Mouse (Mus musculus) stomach, postnatal 0 days (tissue): ENCODE results near the gene Stk35. TPM values are rescaled to one million over a fixed set of nuclear protein-coding genes. Genes with fewer than 3 reads are reported as not detected.

Experiments used
- ATAC-seq: fragments of 200-750 bp; cut with Nextera tagmentation; 2 replicates; pipeline ENCODE4 v1.8.0; 2017; ENCODE audit not compliant: low FRiP score, low TSS enrichment
- DNase-seq: peaks from one replicate; pipeline ENCODE4 v3.0.0-alpha.2; 2016; ENCODE audit warnings: low spot score
- H3K27ac ChIP-seq: fragments of 300-500 bp; sonication (generic); replicated peaks from 2 replicates; pipeline ENCODE4 v1.5.1; 2014; ENCODE audit warnings: mild to moderate bottlenecking, control low read depth
- H3K27me3 ChIP-seq: fragments of 300-500 bp; sonication (generic); 2 replicates; pipeline ENCODE4 v1.6.1; 2014; ENCODE audit warnings: low read length; ENCODE audit not compliant: control insufficient read depth, insufficient read depth
- H3K36me3 ChIP-seq: fragments of 300-500 bp; sonication (generic); 2 replicates; pipeline ENCODE4 v1.6.1; 2014; ENCODE audit warnings: low read length, mixed read lengths; ENCODE audit not compliant: control insufficient read depth, insufficient read depth
- H3K4me1 ChIP-seq: fragments of 300-500 bp; sonication (generic); replicated peaks from 2 replicates; pipeline ENCODE4 v1.6.1; 2014; ENCODE audit warnings: antibody characterized with exemption; ENCODE audit not compliant: control insufficient read depth, insufficient read depth
- H3K4me2 ChIP-seq: fragments of 300-500 bp; sonication (generic); replicated peaks from 2 replicates; pipeline ENCODE4 v1.6.1; 2014; ENCODE audit warnings: low read depth, mild to moderate bottlenecking, control low read depth, moderate library complexity
- H3K4me3 ChIP-seq: fragments of 300-500 bp; sonication (generic); 2 replicates; pipeline ENCODE4 v1.5.1; 2014; ENCODE audit warnings: low read depth, low read length, control low read depth
- H3K9ac ChIP-seq: fragments of 300-500 bp; sonication (generic); 2 replicates; pipeline ENCODE4 v1.6.1; 2014; ENCODE audit warnings: mild to moderate bottlenecking, low read length, control low read depth, mixed read lengths
- H3K9me3 ChIP-seq: fragments of 300-500 bp; sonication (generic); 2 replicates; pipeline ENCODE4 v1.6.1; 2016; ENCODE audit warnings: low read length; ENCODE audit not compliant: control insufficient read depth
- CTCF ChIP-seq: IDR thresholded peaks from 2 replicates; pipeline ENCODE4 v1.5.1; 2016; ENCODE audit warnings: antibody characterized with exemption, low read depth, mild to moderate bottlenecking, moderate library complexity
- EP300 ChIP-seq: optimal IDR thresholded peaks from 2 replicates; pipeline ENCODE3; 2016; ENCODE audit warnings: antibody characterized with exemption
- WGBS: fragments of 180-500 bp; shearing (Covaris S2); extraction: QIAGEN DNeasy Blood & Tissue Kit; methylation state at CpG from one replicate; pipeline ENCODE4 v1.1.7; 2014; 5-methylcytosine and 5-hydroxymethylcytosine counted together
- polyA plus RNA-seq: library from polyadenylated mRNA; unstranded; fragments of >200 nt; fragmentation: Nextera tagmentation; extraction: Ambion mirVana; gene quantifications from 2 replicates; pipeline ENCODE4 v1.2.1, GENCODE M21; 2015

The Stk35 gene
- 5.7 and 5.8 TPM in 2 replicates for polyA plus RNA-seq

DNA sequence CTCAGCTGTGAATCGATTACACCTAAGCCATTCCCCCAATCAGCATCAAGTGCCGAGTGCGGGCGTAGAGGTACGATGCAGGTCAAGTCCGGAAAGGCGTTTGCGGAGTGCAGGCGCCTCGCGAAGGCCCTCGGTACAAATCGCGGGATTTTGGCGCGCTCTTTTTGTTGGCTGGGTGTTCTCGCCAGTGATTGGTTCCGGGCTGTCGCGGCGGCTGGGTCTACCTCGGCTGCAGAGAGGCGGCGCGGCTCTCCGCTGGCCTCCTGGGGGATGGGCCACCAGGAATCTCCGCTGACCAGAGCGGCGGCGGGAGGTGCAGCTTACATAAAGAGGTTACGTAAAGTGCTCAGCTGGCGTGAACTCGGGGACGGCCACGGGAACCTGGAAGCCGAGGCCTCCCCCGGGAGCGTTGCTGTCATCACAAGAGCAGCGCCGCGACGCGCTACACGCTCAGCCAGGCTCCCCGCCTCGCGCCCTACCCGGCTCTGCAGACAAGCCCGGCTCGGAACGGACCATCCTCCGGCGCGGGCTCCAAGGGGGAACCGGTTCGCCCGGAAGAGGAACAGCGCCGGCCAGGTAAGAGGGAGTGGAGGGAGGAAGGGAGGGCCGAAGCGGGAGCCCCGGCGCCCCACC, at the start of gene Stk35:
Gene Stk35 (plus strand): TSS at position 247 of the 633 bp plus-strand sequence.
- TF ChIP-seq CTCF (peak; percentile 61), EP300 (no peak)
- Histone ChIP-seq H3K4me2 (peak within 1 kb of the TSS; percentile 89), H3K9ac (peak within 1 kb of the TSS; percentile 93), H3K4me3 (peak within 1 kb of the TSS; percentile 91), H3K4me1 (0 out of 2 replicates have a peak, but pooled peaks cover 12% of the 10 kb centered on the region), H3K27ac (peak within 1 kb of the TSS; percentile 98), H3K9me3 (no peaks in the 10 kb centered on the region), H3K27me3 (no peaks in the 10 kb centered on the region), H3K36me3 (no peaks in the 10 kb centered on the region)
- peak; percentile 94 for ATAC-seq
- peak; percentile 92 for DNase-seq
- WGBS: under 1% methylated on average over 60 of the region's 63 CpGs

DNA sequence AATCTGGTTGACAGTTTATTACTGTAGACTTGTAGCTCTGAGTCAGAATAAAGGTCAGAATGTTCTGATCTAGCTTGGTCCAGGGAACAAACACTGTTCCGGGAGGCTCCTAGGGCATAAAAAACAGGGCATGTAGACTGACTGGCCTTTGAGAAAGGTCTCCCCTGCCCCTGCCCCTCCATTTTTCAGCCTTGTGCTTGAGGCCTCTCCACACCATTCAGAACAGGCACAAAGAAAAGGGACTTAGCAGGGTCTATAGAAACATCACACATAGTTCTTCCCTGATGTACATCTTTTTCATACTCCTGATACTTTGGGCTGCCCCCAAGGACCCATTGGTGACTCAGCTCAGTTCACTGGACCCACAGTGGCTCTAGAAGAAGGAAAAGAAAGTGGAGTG, 18.3 kb upstream of the Stk35 start:
- Histone ChIP-seq H3K4me1 (no peaks in the 10 kb centered on the region), H3K36me3 (no peaks in the 10 kb centered on the region), H3K9me3 (no peaks in the 10 kb centered on the region), H3K27me3 (no peaks in the 10 kb centered on the region), H3K9ac (no peak overlapping the region), H3K4me2 (no peak overlapping the region), H3K27ac (no peak overlapping the region), H3K4me3 (no peak overlapping the region)
- DNase-seq (no peak), ATAC-seq (no peak)
- TF ChIP-seq EP300 (no peak), CTCF (no peak)
- WGBS: 67% methylated on average over 1 of the region's 1 CpGs

DNA sequence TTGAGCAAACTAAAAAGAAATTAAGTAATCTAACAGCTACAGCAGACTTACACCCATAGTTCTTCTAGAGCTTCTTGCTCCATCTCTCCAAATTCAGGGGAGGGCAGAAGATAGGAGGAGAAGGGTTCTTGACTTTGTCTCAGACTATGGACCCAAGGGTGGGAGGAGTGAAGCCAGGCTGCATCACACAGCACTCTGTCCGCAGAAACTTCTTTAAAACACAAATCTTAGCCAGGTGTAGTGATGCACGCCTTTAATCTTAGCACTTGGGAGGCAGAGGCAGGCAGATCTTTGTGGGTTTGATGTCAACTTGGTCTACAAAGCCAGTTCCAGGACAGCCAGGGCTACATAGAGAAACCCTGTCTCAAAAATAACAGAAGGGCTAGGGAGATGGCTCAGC, 3.8 kb upstream of the Stk35 start:
- DNase-seq: no peak
- no peak for ATAC-seq
- Histone ChIP-seq H3K9me3 (peaks cover 5% of the 10 kb centered on the region; the same call in 1 of the 2 replicates), H3K9ac (no peak overlapping the region), H3K4me3 (no peak overlapping the region), H3K27ac (no peak overlapping the region), H3K36me3 (no peaks in the 10 kb centered on the region), H3K4me1 (0 out of 2 replicates have a peak, but pooled peaks cover 3% of the 10 kb centered on the region), H3K4me2 (no peak overlapping the region), H3K27me3 (no peaks in the 10 kb centered on the region)
- TF ChIP-seq EP300 (no peak), CTCF (no peak)
- WGBS: 81% methylated on average over 2 of the region's 2 CpGs

DNA sequence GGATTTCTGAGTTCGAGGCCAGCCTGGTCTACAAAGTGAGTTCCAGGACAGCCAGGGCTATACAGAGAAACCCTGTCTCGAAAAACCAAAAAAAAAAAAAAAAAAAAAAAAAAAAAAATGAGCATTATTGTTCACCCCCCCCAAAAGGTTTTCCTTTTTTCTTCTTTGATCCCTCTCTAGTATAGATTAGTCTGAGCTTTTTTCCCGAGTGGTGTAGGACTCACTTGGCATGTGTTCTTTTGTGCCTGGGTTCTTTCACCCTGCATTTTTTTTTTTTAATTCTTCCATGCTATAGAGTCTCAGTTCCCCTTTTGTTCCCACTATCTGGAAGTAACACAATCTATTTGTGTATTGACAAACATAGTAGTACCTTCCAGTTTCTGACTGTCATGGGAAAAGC, 2.6 kb upstream of the Stk35 start:
- Histone ChIP-seq H3K27ac (no peak overlapping the region), H3K4me2 (no peak overlapping the region), H3K4me1 (0 out of 2 replicates have a peak, but pooled peaks cover 7% of the 10 kb centered on the region), H3K9me3 (peaks cover 5% of the 10 kb centered on the region; the same call in 1 of the 2 replicates), H3K36me3 (no peaks in the 10 kb centered on the region), H3K9ac (no peak overlapping the region), H3K27me3 (no peaks in the 10 kb centered on the region), H3K4me3 (no peak overlapping the region)
- no peak for DNase-seq
- no peak for ATAC-seq
- TF ChIP-seq EP300 (no peak), CTCF (no peak)
- WGBS: 72% methylated on average over 1 of the region's 3 CpGs

DNA sequence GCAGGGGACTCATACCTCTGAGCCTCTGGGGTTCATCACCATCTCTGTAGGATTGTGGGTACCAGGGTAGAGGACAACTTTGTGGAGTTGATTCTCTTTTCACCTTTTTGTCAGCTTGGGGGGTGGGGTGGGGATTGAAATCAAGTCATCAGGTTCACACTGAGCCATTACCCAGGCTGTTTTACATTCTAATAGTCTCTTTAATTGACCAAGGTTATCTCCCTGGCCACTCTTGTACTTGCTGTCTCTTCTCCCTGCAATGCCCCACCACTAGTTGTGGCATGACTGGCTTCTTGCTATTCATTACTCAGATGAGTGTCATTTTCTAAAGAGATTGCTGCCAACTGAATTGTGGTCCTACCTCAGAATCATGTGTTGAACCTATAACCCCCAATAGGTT, 1.9 kb upstream of the Stk35 start:
- peaks cover 5% of the 10 kb centered on the region; the same call in 1 of the 2 replicates for H3K9me3 ChIP-seq
- H3K4me3 ChIP-seq: no peak overlapping the region
- H3K4me2 ChIP-seq: no peak overlapping the region
- TF ChIP-seq CTCF: no peak
- no peak for TF ChIP-seq EP300
- no peak overlapping the region for H3K27ac ChIP-seq
- H3K4me1 ChIP-seq: 0 out of 2 replicates have a peak, but pooled peaks cover 9% of the 10 kb centered on the region
- DNase-seq: no peak
- no peaks in the 10 kb centered on the region for H3K36me3 ChIP-seq
- no peak for ATAC-seq
- H3K27me3 ChIP-seq: no peaks in the 10 kb centered on the region
- no peak overlapping the region for H3K9ac ChIP-seq

DNA sequence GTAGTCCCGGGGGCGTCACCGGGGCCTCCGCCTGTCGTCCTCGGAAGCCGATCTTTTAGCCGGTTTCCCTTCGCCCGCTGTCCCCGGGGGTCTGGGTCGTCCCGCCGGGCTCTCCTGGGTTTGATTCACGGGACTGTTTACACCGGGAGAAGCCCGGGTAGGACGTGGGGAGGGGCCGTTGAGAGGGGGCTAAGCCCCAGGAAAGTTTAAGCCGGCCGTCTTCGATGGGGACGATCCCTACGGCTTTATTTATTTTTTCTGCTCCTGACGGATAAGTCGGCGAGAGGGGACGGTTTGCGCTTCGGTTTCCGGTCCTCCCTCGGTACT, 550 bp downstream of the Stk35 start:
- H3K4me1 ChIP-seq: 0 out of 2 replicates have a peak, but pooled peaks cover 12% of the 10 kb centered on the region
- H3K36me3 ChIP-seq: no peaks in the 10 kb centered on the region
- H3K4me3 ChIP-seq: peak overlapping the region; percentile 91
- under 1% methylated on average over 32 of the region's 32 CpGs for WGBS
- peak overlapping the region; percentile 93 for H3K9ac ChIP-seq
- H3K27me3 ChIP-seq: no peaks in the 10 kb centered on the region
- no peak for ATAC-seq
- no peak for TF ChIP-seq EP300
- no peak for TF ChIP-seq CTCF
- no peak for DNase-seq
- H3K9me3 ChIP-seq: no peaks in the 10 kb centered on the region
- peak overlapping the region; percentile 98 for H3K27ac ChIP-seq
- peak overlapping the region; percentile 89 for H3K4me2 ChIP-seq
